Mouse (Mus musculus) intestine, embryonic 15.5 days (tissue): Measurements from ENCODE around the gene Pik3ap1. TPM values are rescaled to one million over a fixed set of nuclear protein-coding genes. Genes with fewer than 3 reads are reported as not detected.
A peak's percentile ranks its signal among the peaks of the same experiment; 100 is the strongest.

Source experiments
- ATAC-seq: fragments of 200-750 bp; cut with Nextera tagmentation; 2 replicates; pipeline ENCODE4 v1.8.0; 2017; ENCODE audit warnings: moderate TSS enrichment, moderate library complexity
- H3K27ac ChIP-seq: fragments of 300-500 bp; sonication (generic); 2 replicates; pipeline ENCODE4 v1.5.1; 2015; ENCODE audit warnings: mild to moderate bottlenecking, inconsistent platforms
- H3K27me3 ChIP-seq: fragments of 300-500 bp; sonication (generic); replicated peaks from 2 replicates; pipeline ENCODE4 v1.6.1; 2015; ENCODE audit warnings: inconsistent platforms
- H3K36me3 ChIP-seq: fragments of 300-500 bp; sonication (generic); 2 replicates; pipeline ENCODE4 v1.6.1; 2015; ENCODE audit warnings: inconsistent platforms
- H3K4me1 ChIP-seq: fragments of 300-500 bp; sonication (generic); replicated peaks from 2 replicates; pipeline ENCODE4 v1.6.1; 2015; ENCODE audit warnings: inconsistent platforms
- H3K4me2 ChIP-seq: fragments of 300-500 bp; sonication (generic); replicated peaks from 2 replicates; pipeline ENCODE4 v1.6.1; 2015; ENCODE audit warnings: mild to moderate bottlenecking, inconsistent platforms
- H3K4me3 ChIP-seq: fragments of 300-500 bp; sonication (generic); replicated peaks from 2 replicates; pipeline ENCODE4 v1.5.1; 2015; ENCODE audit warnings: inconsistent platforms
- H3K9ac ChIP-seq: fragments of 300-500 bp; sonication (generic); 2 replicates; pipeline ENCODE4 v1.6.1; 2015; ENCODE audit warnings: inconsistent platforms
- H3K9me3 ChIP-seq: fragments of 300-500 bp; sonication (generic); 2 replicates; pipeline ENCODE4 v1.6.1; 2016; ENCODE audit warnings: inconsistent platforms
- WGBS: fragments of 180-500 bp; shearing (Covaris S2); methylation state at CpG from one replicate; pipeline ENCODE4 v1.1.7; 2015; 5-methylcytosine and 5-hydroxymethylcytosine counted together
- polyA plus RNA-seq: library from polyadenylated mRNA; unstranded; fragments of >200 nt; fragmentation: Nextera tagmentation; extraction: Ambion mirVana; gene quantifications from 2 replicates; pipeline ENCODE4 v1.2.1, GENCODE M21; 2015

Gene Pik3ap1
- polyA plus RNA-seq, 1 experiment from 2014 or later, result 6.4 TPM

GRCm38 (mm10) chr19:41384406-41384851, 473 bp downstream of the Pik3ap1 start:
- WGBS, result 16% methylated on average over 12 of the region's 12 CpGs
- Histone ChIP-seq H3K4me3 (peak overlapping the region; percentile 56), H3K9me3 (no peaks in the 10 kb centered on the region), H3K4me2 (peak overlapping the region; percentile 99), H3K36me3 (no peaks in the 10 kb centered on the region), H3K27ac (no peak overlapping the region), H3K4me1 (peaks cover 8% of the 10 kb centered on the region), H3K27me3 (peaks cover 2% of the 10 kb centered on the region; the same call in 1 of the 2 replicates), H3K9ac (peak overlapping the region; percentile 62)
- ATAC-seq, result no peak

- Histone ChIP-seq H3K36me3 (no peaks in the 10 kb centered on the region), H3K9me3 (no peaks in the 10 kb centered on the region), H3K4me3 (no peak overlapping the region), H3K9ac (no peak overlapping the region), H3K4me1 (peaks cover 8% of the 10 kb centered on the region), H3K27me3 (peaks cover 2% of the 10 kb centered on the region; the same call in 1 of the 2 replicates), H3K4me2 (no peak overlapping the region), H3K27ac (no peak overlapping the region; the same call in 1 of the 2 replicates)
- 69% methylated on average over 3 of the region's 3 CpGs for WGBS
- no peak; the same call in 1 of the 2 replicates for ATAC-seq
These were observed 2.4 kb downstream of the Pik3ap1 start for GRCm38 (mm10) chr19:41382391-41382978.

DNA sequence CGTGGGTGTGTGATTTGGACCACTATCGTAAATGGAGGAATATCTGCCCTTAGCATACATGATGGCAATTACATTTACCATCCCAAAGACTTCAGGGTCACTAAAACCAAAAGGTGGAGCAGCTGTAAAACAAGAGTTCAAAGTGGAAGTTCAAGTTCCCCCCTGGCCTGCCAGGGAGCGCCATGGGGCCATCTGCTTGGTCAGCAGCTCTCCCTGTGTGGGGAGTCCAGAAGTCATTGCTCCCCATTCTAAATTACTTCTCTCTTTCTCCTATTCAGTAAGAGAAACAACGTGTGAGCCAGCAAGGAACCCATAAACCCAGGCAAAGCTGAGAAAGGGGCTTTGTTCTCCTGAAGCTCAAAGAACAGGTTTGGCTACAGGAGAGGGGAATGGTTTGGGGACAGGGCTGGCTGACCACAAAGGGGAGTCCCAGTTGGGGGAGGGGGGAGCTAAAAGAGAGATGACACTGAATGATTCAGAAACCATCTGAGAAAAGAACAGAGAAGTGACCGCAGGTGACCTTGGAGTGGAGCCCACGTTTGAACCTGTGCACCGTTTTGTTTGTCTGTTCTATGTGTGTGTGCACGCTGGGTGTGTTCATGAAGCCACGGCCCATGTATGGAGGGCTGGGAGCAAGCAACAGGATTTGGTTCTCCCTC, 3.2 kb downstream of the Pik3ap1 start:
- peaks cover 8% of the 10 kb centered on the region for H3K4me1 ChIP-seq
- H3K9ac ChIP-seq, result no peak overlapping the region
- no peak overlapping the region for H3K4me3 ChIP-seq
- H3K36me3 ChIP-seq, result no peaks in the 10 kb centered on the region
- 58% methylated on average over 9 of the region's 9 CpGs for WGBS
- peaks cover 2% of the 10 kb centered on the region; the same call in 1 of the 2 replicates for H3K27me3 ChIP-seq
- H3K4me2 ChIP-seq, result no peak overlapping the region
- H3K9me3 ChIP-seq, result no peaks in the 10 kb centered on the region
- no peak for ATAC-seq
- no peak overlapping the region for H3K27ac ChIP-seq

DNA sequence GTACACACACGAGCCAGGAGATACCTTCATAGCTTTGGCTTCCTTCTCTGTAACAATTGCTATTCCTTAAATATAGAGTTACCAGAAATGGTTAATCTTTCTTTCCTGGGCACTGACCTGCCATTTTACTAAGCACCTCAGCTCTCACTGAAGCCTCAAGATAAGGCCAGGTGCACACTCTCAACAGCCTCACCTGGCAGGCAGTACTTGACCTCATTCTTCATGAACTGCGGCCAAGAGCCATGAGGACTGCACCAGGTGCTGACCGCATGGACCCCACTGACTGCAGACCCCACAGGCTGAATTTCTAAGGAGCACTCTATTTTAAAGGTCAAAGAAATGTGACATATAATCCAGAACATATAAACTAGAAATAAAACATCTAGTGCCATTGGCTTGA, 5.7 kb downstream of the Pik3ap1 start:
- H3K27me3 ChIP-seq, result no peaks in the 10 kb centered on the region
- no peak for ATAC-seq
- H3K36me3 ChIP-seq, result no peaks in the 10 kb centered on the region
- no peak overlapping the region for H3K4me2 ChIP-seq
- H3K4me1 ChIP-seq, result no peaks in the 10 kb centered on the region
- H3K27ac ChIP-seq, result no peak overlapping the region
- no peaks in the 10 kb centered on the region for H3K9me3 ChIP-seq
- WGBS, result 80% methylated on average over 3 of the region's 3 CpGs
- H3K9ac ChIP-seq, result no peak overlapping the region
- H3K4me3 ChIP-seq, result no peak overlapping the region

DNA sequence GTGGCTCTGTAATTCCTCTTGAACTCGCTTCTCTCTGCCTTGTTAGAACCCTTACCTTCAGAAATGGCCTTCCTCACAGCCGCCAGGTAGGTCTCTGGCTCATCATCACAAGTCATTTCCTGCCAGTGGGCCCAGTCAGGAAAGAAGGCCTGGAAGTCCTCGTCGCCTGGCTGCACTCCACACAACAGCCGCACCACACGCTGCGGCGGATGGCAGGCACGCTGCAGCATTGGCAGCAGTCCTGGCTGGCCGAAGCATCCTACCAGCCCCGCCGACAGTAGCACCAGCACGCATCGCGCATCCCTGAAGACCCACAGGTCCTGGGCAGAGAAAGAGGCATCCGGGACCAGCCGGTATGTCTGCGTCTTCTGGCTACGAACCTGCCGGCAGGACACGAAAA, 9.1 kb downstream of the Pik3ap1 start:
- 81% methylated on average over 21 of the region's 21 CpGs for WGBS
- Histone ChIP-seq H3K4me1 (no peaks in the 10 kb centered on the region), H3K9me3 (no peaks in the 10 kb centered on the region), H3K27me3 (no peaks in the 10 kb centered on the region), H3K4me2 (no peak overlapping the region), H3K36me3 (no peaks in the 10 kb centered on the region), H3K9ac (no peak overlapping the region), H3K27ac (no peak overlapping the region), H3K4me3 (no peak overlapping the region)
- ATAC-seq, result no peak

- ATAC-seq, result no peak
- no peak overlapping the region for H3K4me2 ChIP-seq
- no peak overlapping the region for H3K27ac ChIP-seq
- no peaks in the 10 kb centered on the region for H3K9me3 ChIP-seq
- H3K4me3 ChIP-seq, result no peak overlapping the region
- 0 out of 2 replicates have a peak, but pooled peaks cover 2% of the 10 kb centered on the region for H3K4me1 ChIP-seq
- no peaks in the 10 kb centered on the region for H3K27me3 ChIP-seq
- H3K9ac ChIP-seq, result no peak overlapping the region
- no peaks in the 10 kb centered on the region for H3K36me3 ChIP-seq
- 100% methylated on average over 1 of the region's 1 CpGs for WGBS
These were observed 9.8 kb downstream of the Pik3ap1 start for GRCm38 (mm10) chr19:41375096-41375495.

- Histone ChIP-seq H3K4me1 (0 out of 2 replicates have a peak, but pooled peaks cover 3% of the 10 kb centered on the region), H3K9ac (no peak overlapping the region), H3K36me3 (no peaks in the 10 kb centered on the region), H3K4me2 (no peak overlapping the region), H3K27ac (no peak overlapping the region), H3K27me3 (no peaks in the 10 kb centered on the region), H3K9me3 (no peaks in the 10 kb centered on the region), H3K4me3 (no peak overlapping the region)
- ATAC-seq, result no peak
- WGBS, result 79% methylated on average over 5 of the region's 5 CpGs
These were observed 10.2 kb downstream of the Pik3ap1 start for GRCm38 (mm10) chr19:41374658-41375057.

DNA sequence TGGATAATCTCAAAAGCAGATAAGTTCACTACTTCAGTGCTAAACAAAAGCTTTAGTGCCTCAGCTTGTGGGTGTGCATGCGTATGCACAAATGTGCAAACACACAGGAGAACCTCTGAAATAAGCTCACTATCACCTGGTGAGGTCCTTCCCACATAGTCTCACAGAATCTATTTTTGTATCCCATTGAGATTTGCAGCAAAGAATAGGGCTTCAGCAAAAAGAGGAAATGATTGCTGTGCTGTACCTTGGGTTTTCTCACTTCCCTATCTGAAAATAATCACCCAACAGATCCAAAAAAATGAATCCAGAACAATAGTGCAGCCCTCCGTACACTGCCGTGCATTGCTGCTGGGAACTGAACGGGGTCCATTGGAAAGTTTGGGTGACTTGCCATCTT, 12.6 kb downstream of the Pik3ap1 start:
- H3K27me3 ChIP-seq, result no peaks in the 10 kb centered on the region
- H3K9ac ChIP-seq, result no peak overlapping the region
- 81% methylated on average over 4 of the region's 4 CpGs for WGBS
- no peak for ATAC-seq
- no peak overlapping the region for H3K4me2 ChIP-seq
- no peaks in the 10 kb centered on the region for H3K9me3 ChIP-seq
- H3K4me3 ChIP-seq, result no peak overlapping the region
- H3K36me3 ChIP-seq, result no peaks in the 10 kb centered on the region
- no peak overlapping the region for H3K27ac ChIP-seq
- 0 out of 2 replicates have a peak, but pooled peaks cover 3% of the 10 kb centered on the region for H3K4me1 ChIP-seq

DNA sequence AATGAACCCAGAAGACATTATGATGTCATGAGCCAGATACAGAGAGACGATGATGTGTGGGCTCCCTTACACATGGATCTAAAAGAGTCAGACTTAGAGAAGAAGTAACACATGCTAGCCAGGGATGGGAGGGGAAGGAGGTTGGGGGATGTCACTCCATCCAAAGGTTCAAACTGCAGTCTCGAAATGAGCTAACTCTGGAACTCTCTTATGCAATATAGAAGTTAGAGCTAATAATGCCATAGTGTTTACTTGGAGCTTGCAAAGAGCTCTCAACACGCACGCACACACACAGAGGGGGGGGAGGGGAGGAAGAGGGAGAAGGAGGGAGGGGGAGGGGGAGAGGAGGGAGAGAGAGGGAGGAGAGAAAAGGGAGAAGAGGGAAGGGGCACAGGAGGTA, 13.5 kb downstream of the Pik3ap1 start:
- Histone ChIP-seq H3K27me3 (no peaks in the 10 kb centered on the region), H3K4me2 (no peak overlapping the region), H3K36me3 (no peaks in the 10 kb centered on the region), H3K4me1 (0 out of 2 replicates have a peak, but pooled peaks cover 3% of the 10 kb centered on the region), H3K27ac (no peak overlapping the region), H3K9ac (no peak overlapping the region), H3K9me3 (no peaks in the 10 kb centered on the region), H3K4me3 (no peak overlapping the region)
- WGBS, result 61% methylated on average over 4 of the region's 4 CpGs
- ATAC-seq, result no peak

DNA sequence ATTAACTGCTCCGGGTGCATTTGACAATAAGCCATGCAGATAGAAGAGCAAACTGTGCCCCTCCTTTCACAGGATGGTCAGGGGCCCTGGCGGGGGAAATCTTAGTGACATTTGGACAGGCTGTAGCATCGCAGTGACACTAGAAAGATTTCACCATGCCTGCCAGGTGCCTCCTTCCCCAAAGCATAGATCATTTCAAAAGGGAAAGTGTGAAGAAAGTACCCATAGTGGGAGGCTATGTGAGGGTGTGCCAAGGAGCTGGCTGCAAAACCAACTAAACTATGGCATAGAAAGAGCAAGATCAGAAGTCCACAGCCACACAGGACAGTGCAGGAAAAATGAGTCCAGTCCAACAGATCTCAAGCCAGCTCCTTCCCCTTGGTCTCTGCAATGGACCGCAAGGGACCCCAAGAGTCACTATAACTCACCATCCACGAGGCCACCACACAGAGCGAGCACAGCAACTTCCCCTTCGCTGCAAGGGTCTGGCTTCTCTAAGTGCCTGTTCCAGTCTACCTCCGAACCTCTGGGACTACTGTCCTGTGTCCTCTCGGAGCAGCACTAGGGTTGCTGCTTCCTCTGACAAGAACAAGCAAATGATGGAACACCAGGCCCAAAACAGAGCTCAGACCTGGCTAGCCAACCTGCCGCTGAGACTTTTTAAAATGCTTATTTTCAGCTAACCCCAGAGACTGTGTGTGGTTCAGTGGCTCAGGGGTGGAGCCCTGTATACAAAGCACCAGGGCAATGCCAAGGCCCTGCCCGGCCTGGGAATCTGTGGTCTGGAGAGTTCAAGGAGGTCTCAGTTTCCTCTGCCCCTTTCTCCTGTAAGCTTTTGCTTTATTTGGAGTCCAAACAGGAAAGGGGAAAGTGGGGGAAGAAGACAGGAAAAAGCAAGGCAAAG, 15.1 kb downstream of the Pik3ap1 start:
- no peak overlapping the region for H3K4me2 ChIP-seq
- H3K4me1 ChIP-seq, result 0 out of 2 replicates have a peak, but pooled peaks cover 3% of the 10 kb centered on the region
- no peaks in the 10 kb centered on the region for H3K9me3 ChIP-seq
- H3K36me3 ChIP-seq, result no peaks in the 10 kb centered on the region
- 71% methylated on average over 11 of the region's 11 CpGs for WGBS
- no peak for ATAC-seq
- no peak overlapping the region for H3K4me3 ChIP-seq
- no peak overlapping the region for H3K9ac ChIP-seq
- H3K27ac ChIP-seq, result no peak overlapping the region
- H3K27me3 ChIP-seq, result no peaks in the 10 kb centered on the region

DNA sequence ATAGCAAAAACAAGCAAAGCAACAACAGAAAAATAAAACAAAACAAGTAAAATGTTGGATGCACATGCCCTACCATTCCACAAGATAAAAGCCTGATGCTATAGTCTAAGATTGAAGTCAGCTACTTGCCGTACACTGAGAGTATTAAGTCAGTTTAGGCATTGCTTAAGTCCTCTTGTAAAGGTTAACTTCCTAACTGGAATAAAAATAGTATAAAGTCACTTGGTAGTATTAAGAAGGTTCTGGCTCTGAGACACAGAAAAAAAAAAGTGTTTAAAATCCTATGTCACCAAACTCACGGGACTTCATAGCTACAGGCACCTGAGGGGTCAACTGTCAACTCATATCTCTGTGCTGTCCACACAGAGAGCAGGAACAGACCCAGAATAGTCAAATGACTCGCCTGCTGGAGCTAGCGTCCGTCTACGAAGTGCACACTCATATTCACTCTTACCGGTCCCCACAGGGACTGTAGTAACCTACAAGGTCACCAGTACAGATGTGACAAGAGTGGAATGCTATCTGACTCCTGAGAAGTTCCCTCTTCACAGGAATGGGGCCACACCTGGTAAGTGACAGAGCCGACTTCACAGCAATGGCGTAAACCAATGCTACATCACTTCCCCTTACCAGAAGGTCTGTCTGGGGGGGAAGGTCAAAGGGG, 17.9 kb downstream of the Pik3ap1 start:
- Histone ChIP-seq H3K4me2 (no peak overlapping the region), H3K4me1 (0 out of 2 replicates have a peak, but pooled peaks cover 3% of the 10 kb centered on the region), H3K9ac (no peak overlapping the region), H3K4me3 (no peak overlapping the region), H3K36me3 (no peaks in the 10 kb centered on the region), H3K27ac (no peak overlapping the region), H3K27me3 (no peaks in the 10 kb centered on the region), H3K9me3 (no peaks in the 10 kb centered on the region)
- ATAC-seq, result no peak
- WGBS, result 73% methylated on average over 9 of the region's 9 CpGs
